Mouse (Mus musculus): ENCODE measurements at regions not wholly inside any gene's neighbourhood (a gene's known extent, or its start where the extent isn't known, plus 50 kb on each side); places are given as distances from the start of the nearest gene placed in this dataset.

DNA sequence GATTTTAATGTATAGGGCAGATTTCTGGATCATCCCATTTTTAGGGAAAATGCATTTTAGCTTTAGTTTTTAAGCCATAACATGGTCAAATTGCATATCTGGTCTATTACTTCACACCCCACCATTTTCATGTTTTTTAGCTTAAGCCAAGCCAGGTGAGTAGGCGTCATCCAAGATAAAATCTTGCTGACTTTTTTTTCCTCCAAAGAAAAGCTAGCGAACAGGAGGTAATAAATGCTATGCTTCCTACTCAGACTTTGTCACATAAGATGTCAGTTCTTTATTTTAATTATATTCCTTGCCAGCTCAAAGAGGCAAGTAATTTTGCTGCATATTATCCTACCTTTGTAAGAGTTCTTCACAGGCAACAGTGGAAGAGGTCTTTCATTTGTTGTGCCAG, 572.0 kb upstream of the Cnksr2 start:
- Histone ChIP-seq H3K4me1 (ENCODE audit: insufficient read depth, low read length) (no peaks in the 10 kb centered on the region), H3K27ac (ENCODE audit: low read depth, low read length) (no peak overlapping the region), H3K27me3 (ENCODE audit: insufficient read depth, low read length) (no peaks in the 10 kb centered on the region), H3K4me3 (ENCODE audit: low read depth, low read length) (no peak overlapping the region), H3K9ac (replicated peaks; ENCODE audit: low read length, poor library complexity, severe bottlenecking) (no peak overlapping the region), H3K9me3 (ENCODE audit: low read length) (no peaks in the 10 kb centered on the region), H3K4me2 (ENCODE audit: low read depth, low read length, poor library complexity, severe bottlenecking) (no peak overlapping the region), H3K36me3 (ENCODE audit: insufficient read depth, low read length) (no peaks in the 10 kb centered on the region)
- no peak for ATAC-seq (ENCODE audit: low FRiP score)
- 78% methylated on average over 2 of the region's 2 CpGs for WGBS
- TF ChIP-seq CTCF (IDR thresholded peaks at IDR 0.05) = no peak
- no peak for DNase-seq (ENCODE audit: low spot score)

DNA sequence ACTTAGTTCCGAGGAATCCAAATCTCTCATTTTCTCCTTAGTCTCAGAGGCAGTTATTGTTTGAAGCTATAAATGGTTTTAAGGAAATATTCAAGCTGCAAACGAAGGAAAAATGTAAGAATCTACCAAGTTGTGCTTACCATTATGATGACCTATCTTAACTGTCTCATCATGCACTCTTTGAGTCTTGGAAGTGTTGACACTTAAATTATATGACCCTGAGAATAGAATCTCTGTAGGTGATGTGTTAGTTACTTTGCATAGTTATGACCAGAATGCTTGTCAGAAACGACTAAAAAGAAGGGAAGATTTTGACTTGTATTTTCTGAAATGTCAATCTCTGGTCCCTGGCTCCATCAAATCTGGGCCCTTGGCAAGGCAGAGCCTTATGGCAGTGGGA, 582.7 kb upstream of the Rps6ka3 start:
- no peak for TF ChIP-seq CTCF (IDR thresholded peaks at IDR 0.05)
- 60% methylated on average over 3 of the region's 3 CpGs for WGBS
- H3K4me2 ChIP-seq (ENCODE audit: low read depth, low read length, poor library complexity, severe bottlenecking) = no peak overlapping the region
- no peaks in the 10 kb centered on the region for H3K9me3 ChIP-seq (ENCODE audit: low read length)
- no peaks in the 10 kb centered on the region for H3K36me3 ChIP-seq (ENCODE audit: insufficient read depth, low read length)
- DNase-seq (ENCODE audit: low spot score) = no peak
- H3K9ac ChIP-seq (replicated peaks; ENCODE audit: low read length, poor library complexity, severe bottlenecking) = no peak overlapping the region
- no peak for ATAC-seq (ENCODE audit: low FRiP score)
- no peaks in the 10 kb centered on the region for H3K27me3 ChIP-seq (ENCODE audit: insufficient read depth, low read length)
- no peaks in the 10 kb centered on the region for H3K4me1 ChIP-seq (ENCODE audit: insufficient read depth, low read length)
- no peak overlapping the region for H3K27ac ChIP-seq (ENCODE audit: low read depth, low read length)
- H3K4me3 ChIP-seq (ENCODE audit: low read depth, low read length) = no peak overlapping the region

DNA sequence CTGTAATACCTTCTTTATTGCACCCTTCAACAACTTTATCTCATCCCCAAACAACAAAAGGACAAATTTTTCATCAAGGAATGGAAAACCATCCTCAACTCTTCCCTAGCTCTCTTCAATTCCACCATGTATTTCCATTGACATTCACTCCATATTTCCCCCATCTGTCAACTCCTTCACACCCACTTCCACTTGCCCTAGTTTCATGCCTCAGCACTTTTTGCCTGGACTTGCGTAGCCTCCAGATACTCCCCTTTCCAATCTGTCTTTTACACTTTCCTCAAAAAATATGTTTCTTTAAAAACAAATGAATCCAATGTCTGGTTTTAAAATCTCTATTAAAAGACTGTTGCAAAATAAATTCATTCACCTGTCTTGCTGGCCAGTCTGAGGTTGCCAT, 577.7 kb upstream of the Rps6ka3 start:
- DNase-seq (ENCODE audit: low spot score) = no peak
- no peak overlapping the region for H3K9ac ChIP-seq (replicated peaks; ENCODE audit: low read length, poor library complexity, severe bottlenecking)
- no peak overlapping the region for H3K4me3 ChIP-seq (ENCODE audit: low read depth, low read length)
- H3K27me3 ChIP-seq (ENCODE audit: insufficient read depth, low read length) = no peaks in the 10 kb centered on the region
- H3K27ac ChIP-seq (ENCODE audit: low read depth, low read length) = no peak overlapping the region
- H3K9me3 ChIP-seq (ENCODE audit: low read length) = no peaks in the 10 kb centered on the region
- no peak overlapping the region for H3K4me2 ChIP-seq (ENCODE audit: low read depth, low read length, poor library complexity, severe bottlenecking)
- no peaks in the 10 kb centered on the region for H3K4me1 ChIP-seq (ENCODE audit: insufficient read depth, low read length)
- 88% methylated on average over 1 of the region's 1 CpGs for WGBS
- H3K36me3 ChIP-seq (ENCODE audit: insufficient read depth, low read length) = no peaks in the 10 kb centered on the region
- no peak for ATAC-seq (ENCODE audit: low FRiP score)
- no peak for TF ChIP-seq CTCF (IDR thresholded peaks at IDR 0.05)

DNA sequence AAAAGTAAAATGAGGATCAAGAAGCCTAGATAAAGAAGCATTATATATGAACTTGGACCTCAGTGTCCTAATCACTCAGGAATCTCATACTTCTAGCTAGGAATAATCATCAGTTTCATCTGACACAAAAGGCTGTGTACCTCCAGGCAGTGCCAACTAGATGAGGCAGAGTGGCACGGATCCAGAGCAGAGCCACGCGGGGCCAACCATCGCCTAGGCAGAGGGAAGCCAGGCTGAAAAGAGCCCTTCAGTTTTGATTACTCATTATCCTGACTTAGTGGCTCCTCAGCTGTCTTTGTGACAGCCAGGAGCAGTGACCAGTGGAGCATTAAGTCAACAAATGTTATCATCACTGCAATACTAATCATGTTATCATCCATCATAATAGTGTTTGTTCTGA, 557.9 kb upstream of the Rps6ka3 start:
- TF ChIP-seq CTCF (IDR thresholded peaks at IDR 0.05) = no peak
- ATAC-seq (ENCODE audit: low FRiP score) = no peak

DNA sequence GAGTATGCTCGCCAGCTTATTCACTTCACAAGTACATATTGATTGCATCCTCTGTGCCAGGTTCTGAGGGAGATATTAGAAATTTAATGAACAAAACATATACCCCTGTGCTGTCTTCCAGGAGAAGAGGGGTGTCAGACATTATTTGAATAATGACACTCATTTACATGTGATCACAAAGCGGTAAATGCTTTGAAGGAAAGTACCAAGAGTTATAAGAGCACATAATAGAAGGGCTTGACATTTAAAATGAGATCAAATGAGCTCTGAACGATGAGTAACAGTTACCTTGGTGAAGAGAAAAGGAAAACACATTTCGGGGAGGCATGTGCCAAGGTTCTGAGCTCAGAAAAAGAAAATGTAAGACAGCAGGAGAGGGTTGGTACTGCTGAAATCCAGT, 553.9 kb upstream of the Rps6ka3 start:
- DNase-seq (ENCODE audit: low spot score) = no peak
- H3K4me2 ChIP-seq (ENCODE audit: low read depth, low read length, poor library complexity, severe bottlenecking) = no peak overlapping the region
- no peaks in the 10 kb centered on the region for H3K9me3 ChIP-seq (ENCODE audit: low read length)
- H3K27ac ChIP-seq (ENCODE audit: low read depth, low read length) = no peak overlapping the region
- H3K9ac ChIP-seq (replicated peaks; ENCODE audit: low read length, poor library complexity, severe bottlenecking) = no peak overlapping the region
- no peak overlapping the region for H3K4me3 ChIP-seq (ENCODE audit: low read depth, low read length)
- H3K4me1 ChIP-seq (ENCODE audit: insufficient read depth, low read length) = no peaks in the 10 kb centered on the region
- ATAC-seq (ENCODE audit: low FRiP score) = no peak
- H3K27me3 ChIP-seq (ENCODE audit: insufficient read depth, low read length) = no peaks in the 10 kb centered on the region
- 50% methylated on average over 4 of the region's 4 CpGs for WGBS
- TF ChIP-seq CTCF (IDR thresholded peaks at IDR 0.05) = no peak
- H3K36me3 ChIP-seq (ENCODE audit: insufficient read depth, low read length) = no peaks in the 10 kb centered on the region

More for the DNA sequence above, 557.9 kb upstream of the Rps6ka3 start:
- WGBS = 64% methylated on average over 4 of the region's 4 CpGs
- H3K27ac ChIP-seq (ENCODE audit: low read depth, low read length) = no peak overlapping the region
- no peak overlapping the region for H3K4me2 ChIP-seq (ENCODE audit: low read depth, low read length, poor library complexity, severe bottlenecking)
- H3K9me3 ChIP-seq (ENCODE audit: low read length) = no peaks in the 10 kb centered on the region
- no peaks in the 10 kb centered on the region for H3K27me3 ChIP-seq (ENCODE audit: insufficient read depth, low read length)
- H3K36me3 ChIP-seq (ENCODE audit: insufficient read depth, low read length) = no peaks in the 10 kb centered on the region
- no peaks in the 10 kb centered on the region for H3K4me1 ChIP-seq (ENCODE audit: insufficient read depth, low read length)
- DNase-seq (ENCODE audit: low spot score) = peak; percentile 68
- no peak overlapping the region for H3K9ac ChIP-seq (replicated peaks; ENCODE audit: low read length, poor library complexity, severe bottlenecking)
- H3K4me3 ChIP-seq (ENCODE audit: low read depth, low read length) = no peak overlapping the region

DNA sequence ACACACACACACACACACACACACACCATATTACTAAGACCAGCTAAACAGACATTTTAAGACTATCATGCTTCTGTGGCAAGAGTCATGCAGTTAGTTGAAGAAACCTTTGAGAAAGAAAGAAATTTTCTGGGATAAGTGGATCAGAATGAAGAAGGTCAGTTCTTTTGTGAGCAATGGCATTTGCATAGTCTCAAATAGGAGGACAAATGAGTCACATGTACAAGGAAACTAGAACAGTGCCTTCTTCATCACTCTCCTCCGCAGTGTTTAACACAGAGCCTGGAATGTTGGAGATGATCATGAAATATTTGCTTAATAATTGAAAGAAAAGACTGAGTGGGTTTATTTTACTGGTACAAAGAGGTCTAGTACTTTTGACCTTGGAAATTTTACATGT, 515.9 kb upstream of the Rps6ka3 start:
- no peak for TF ChIP-seq CTCF (IDR thresholded peaks at IDR 0.05)

More for the DNA sequence above, 515.9 kb upstream of the Rps6ka3 start:
- H3K27me3 ChIP-seq (ENCODE audit: insufficient read depth, low read length) = no peaks in the 10 kb centered on the region
- no peak overlapping the region for H3K4me2 ChIP-seq (ENCODE audit: low read depth, low read length, poor library complexity, severe bottlenecking)
- H3K36me3 ChIP-seq (ENCODE audit: insufficient read depth, low read length) = no peaks in the 10 kb centered on the region
- no peak overlapping the region for H3K4me3 ChIP-seq (ENCODE audit: low read depth, low read length)
- ATAC-seq (ENCODE audit: low FRiP score) (no peak), DNase-seq (ENCODE audit: low spot score) (no peak)
- no peaks in the 10 kb centered on the region for H3K9me3 ChIP-seq (ENCODE audit: low read length)
- no peaks in the 10 kb centered on the region for H3K4me1 ChIP-seq (ENCODE audit: insufficient read depth, low read length)
- H3K9ac ChIP-seq (replicated peaks; ENCODE audit: low read length, poor library complexity, severe bottlenecking) = no peak overlapping the region
- 67% methylated on average over 1 of the region's 1 CpGs for WGBS
- no peak overlapping the region for H3K27ac ChIP-seq (ENCODE audit: low read depth, low read length)

Data from midbrain, postnatal 0 days (tissue).